Mouse (Mus musculus) forelimb bud, embryonic 11.5 days (tissue): ENCODE data around the gene Neo1.

ENCODE experiments used
- DNase-seq: peaks from one replicate; pipeline ENCODE4 v3.0.0-alpha.2; 2012; ENCODE audit warnings: low read depth, low spot score

Neo1 gene

GRCm38 (mm10) chr9:59036159-59036731, at the start of gene Neo1:
Gene Neo1 (minus strand): TSS chr9:59036441.
- peak; percentile 92 for DNase-seq

DNA sequence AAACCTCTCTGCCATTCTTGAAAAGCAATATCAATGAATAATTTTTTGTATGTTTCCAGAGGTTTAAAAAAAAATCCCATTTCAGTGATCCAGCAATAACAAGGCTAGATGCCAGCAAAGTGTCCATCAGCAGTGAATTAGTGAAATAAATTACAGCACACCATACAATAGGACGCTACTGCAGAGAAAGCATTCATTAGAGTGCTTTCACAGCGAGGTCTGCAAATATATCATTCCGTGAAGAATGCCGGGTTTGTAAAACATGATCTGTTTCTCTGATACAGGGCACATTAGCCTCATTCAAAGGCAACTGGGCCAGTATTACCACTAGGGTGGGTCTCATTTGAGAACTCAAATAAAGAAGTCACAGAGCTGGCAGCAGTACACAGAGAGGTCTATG, 39.4 kb upstream of the Neo1 start:
- no peak for DNase-seq

DNA sequence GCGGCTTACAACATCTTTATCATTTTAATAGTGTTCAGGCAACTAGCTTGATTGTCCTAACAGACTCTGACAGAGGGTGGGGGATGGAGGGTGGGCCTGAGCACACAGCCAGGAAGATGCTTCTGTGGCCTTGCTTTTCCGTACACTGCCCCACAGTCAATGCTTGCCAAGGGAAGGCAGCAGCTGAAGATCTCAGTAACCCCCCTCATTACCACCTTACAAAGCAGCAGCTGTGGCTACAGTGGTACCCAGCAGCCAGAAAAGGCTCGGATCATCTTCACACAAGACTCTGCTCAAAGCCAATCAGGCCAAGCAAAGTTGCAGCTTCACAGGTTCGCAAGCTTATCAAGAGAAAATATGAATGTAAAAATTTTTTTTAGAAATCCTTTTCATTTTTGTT, 37.6 kb upstream of the Neo1 start:
- no peak for DNase-seq

- DNase-seq = peak; percentile 44
Measured at GRCm38 (mm10) chr9:59072076-59072777, 36.0 kb upstream of the Neo1 start.

DNA sequence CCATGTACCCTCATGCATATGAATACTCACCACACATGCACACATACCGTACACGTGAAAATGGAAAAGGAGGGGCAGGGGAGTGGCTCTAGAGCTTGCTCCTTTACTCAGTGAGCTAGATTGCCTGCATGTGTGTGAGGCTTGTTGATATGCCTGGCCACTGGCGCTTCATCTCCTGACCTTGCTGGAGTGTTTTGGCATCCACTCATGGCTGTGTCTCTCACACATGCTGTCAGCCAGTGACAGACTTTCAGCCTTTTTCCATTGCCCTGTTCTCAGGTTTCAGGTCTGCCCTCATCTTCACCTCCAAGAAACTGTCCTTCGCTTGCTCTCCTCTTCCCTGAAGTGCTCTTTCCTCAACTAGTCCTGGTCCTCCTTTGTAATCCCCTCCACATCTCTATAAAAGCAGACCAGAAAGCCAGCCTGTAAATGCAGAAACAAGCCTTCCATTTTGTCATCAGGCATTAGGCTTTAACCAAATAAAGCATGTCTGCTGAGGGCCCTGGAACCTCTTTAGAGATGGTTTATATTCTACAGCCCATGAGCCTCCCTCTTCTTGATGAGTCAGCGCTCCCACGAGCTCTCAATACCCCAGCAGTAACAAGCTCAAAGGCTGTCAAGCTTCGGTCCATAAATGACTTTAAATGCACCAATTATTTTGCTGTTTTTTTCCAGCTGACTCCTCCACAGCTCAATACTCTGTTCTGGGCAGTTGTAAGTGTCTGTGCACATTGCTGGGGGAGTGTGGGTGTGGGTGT, 35.2 kb upstream of the Neo1 start:
- DNase-seq = no peak

- no peak for DNase-seq
Measured at GRCm38 (mm10) chr9:59070216-59070615, 34.0 kb upstream of the Neo1 start.

- DNase-seq = no peak
Measured at GRCm38 (mm10) chr9:59065616-59066301, 29.5 kb upstream of the Neo1 start.

DNA sequence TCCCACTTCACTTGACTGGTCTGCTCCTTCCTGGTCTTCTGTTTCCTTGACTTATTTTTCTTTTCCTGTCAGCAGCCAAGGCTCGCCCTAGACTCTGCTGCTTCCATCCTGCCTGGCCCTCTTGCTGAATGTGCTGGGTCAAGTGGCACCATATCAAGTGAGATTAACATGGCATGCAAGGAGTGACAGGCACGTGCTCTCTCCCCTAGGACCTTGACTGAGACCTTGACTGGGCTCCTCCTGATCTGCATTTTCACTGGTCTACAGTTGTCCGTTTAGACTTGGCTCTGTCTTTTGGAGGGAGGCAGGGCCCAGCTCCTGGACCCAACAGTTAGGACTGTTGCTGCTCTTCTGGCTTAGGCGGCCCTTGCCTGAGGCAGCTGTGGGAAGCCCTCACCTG, 26.2 kb upstream of the Neo1 start:
- DNase-seq = no peak

GRCm38 (mm10) chr9:59060026-59060605, 23.9 kb upstream of the Neo1 start:
- no peak for DNase-seq

GRCm38 (mm10) chr9:59059158-59059557, 22.9 kb upstream of the Neo1 start:
- DNase-seq = no peak

GRCm38 (mm10) chr9:59058060-59058459, 21.8 kb upstream of the Neo1 start:
- no peak for DNase-seq

- DNase-seq = no peak
Measured at GRCm38 (mm10) chr9:59056281-59056680, 20.0 kb upstream of the Neo1 start.

- DNase-seq = no peak
Measured at GRCm38 (mm10) chr9:59041805-59042204, 5.6 kb upstream of the Neo1 start.

- DNase-seq = peak; percentile 52
Measured at GRCm38 (mm10) chr9:59036732-59037341, 596 bp upstream of the Neo1 start.

DNA sequence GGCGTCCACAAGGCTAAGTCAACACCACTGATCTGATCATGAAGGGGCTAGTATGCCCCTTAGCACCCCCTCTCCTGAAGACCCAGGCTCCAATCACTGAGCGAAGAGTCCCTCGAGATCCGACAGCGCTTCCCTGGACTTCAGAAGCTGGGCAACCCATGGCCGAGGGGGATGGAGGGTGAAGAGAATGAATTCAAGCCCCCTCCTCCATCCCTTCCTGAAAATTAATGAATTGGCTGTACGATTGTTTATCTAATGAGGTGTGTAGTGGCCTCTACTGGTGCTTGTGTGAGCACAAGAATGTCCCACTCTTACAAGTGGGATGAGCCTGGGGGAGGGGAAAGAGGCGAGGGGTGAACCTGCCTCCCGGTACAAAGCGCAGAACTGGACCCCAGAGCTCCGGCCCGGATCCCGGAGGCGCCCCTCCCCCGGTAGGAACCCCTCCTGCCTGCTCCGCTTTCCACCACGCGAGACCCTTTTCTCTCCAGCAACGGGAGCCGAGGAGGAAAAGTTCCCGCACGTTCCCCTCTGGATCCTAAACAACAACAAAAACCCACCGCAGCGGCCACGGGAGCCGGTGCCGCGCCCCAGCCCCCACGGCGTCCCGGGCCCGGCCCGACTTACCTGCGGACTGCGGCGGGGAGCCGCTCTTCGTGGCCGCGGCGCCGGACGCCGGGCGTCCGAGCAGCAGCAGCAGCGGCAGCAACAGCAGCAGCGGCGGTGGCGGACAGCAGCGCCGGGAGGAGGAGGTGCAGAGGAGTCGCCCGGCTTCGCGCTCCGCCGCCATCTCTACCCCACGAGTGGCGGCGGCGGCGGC, 691 bp downstream of the Neo1 start:
- peak; percentile 45 for DNase-seq

- no peak for DNase-seq
Measured at GRCm38 (mm10) chr9:59034836-59035235, 1.4 kb downstream of the Neo1 start.

- DNase-seq = no peak
Measured at GRCm38 (mm10) chr9:59033492-59033891, 2.7 kb downstream of the Neo1 start.

DNA sequence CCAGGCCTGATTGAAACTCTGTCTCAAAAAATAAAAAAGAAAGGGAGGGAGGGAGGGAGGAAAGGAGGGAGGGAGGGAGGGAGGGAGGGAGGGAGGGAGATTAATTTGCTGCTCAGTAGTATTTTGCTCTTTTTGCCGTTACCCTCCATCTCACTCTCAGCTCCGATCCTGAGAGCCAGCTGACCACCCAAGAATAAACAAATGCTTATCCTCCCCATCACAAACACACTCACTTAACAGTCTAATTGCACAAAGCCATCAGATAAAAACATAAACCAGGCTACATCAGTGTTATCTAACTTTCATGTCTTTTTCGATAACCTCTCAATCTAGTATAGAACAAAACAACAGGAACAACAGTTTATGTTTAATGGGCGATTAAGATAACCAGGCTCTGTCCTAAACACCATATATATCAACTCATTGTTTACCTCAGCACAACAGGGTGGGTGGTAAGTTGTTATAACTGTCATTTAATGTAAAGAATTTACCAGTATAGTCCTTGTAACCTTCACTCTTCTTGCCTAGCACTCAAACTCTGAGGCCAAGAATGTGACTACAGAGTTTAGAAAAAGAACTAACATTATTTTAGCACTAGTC, 11.9 kb downstream of the Neo1 start:
- no peak for DNase-seq

DNA sequence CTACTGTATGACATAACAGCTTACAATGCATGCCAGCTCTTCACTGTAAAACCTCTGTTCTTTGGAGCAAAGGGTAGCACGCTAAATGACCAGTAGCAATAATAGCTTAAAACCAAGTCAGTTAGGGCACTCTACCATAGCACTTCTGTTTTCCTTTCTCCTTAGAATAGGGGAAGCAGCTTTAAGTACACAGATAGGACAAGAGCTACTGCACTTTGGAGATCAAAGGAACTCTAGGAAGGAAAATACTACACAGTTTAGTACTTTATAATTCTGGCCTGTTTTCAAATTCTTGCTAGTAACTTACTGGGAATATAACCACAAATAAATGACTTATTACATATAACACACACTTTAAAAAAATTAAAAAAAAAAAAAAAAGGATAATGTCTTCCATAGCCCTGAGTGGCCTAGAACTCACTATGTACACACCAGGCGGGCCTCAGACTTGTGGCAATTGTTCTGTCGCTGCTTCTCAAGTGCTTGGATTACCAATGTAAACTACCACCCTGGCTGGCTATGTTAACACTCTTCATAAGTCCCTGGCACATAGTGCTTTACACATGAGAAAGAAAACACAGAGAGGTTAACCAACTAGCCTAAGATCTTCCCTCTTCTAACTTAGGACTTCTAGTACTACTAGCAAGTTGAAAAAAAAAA, 20.1 kb downstream of the Neo1 start:
- DNase-seq = no peak

DNA sequence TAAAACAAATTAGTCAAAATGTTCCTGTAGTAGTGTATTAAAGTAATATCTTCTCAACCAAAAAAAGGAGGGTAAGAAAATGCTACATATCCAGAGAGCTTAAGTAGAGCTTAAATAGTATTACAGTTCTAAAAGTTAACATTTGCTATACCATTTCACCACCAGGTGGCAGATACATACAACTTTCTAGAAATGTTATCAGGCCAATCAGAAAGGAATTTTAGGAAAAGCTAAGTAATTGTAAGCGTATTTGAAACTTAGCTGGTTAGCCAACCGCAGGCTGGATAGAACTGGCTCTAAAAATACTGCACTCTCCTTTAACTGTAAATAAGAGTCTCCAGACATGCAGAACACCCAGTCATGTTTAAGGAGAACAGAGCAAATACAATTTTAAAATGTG, 22.9 kb downstream of the Neo1 start:
- peak; percentile 75 for DNase-seq
